Mouse (Mus musculus) neural tube, embryonic 11.5 days (tissue): Measurements from ENCODE around the gene Adarb2. TPM values are rescaled to one million over a fixed set of nuclear protein-coding genes. Genes with fewer than 3 reads are reported as not detected.

ENCODE experiments used
- ATAC-seq: fragments of 200-750 bp; cut with Nextera tagmentation; 2 replicates; pipeline ENCODE4 v1.8.0; 2017; ENCODE audit warnings: moderate number of reproducible peaks, mild to moderate bottlenecking, moderate TSS enrichment, moderate library complexity; ENCODE audit not compliant: insufficient read depth, low FRiP score, low TSS enrichment
- DNase-seq: peaks from one replicate; pipeline ENCODE4 v3.0.0-alpha.2; 2015; ENCODE audit warnings: low spot score
- H3K27ac ChIP-seq: fragments of 300-500 bp; sonication (generic); 2 replicates; pipeline ENCODE4 v1.5.1; 2014; ENCODE audit warnings: low read depth, mild to moderate bottlenecking, low read length
- H3K27me3 ChIP-seq: fragments of 300-500 bp; sonication (generic); 2 replicates; pipeline ENCODE4 v1.6.1; 2014; ENCODE audit warnings: mild to moderate bottlenecking, low read length, mixed read lengths; ENCODE audit not compliant: control insufficient read depth, insufficient read depth
- H3K36me3 ChIP-seq: fragments of 300-500 bp; sonication (generic); 2 replicates; pipeline ENCODE4 v1.6.1; 2014; ENCODE audit warnings: mild to moderate bottlenecking, low read length, moderate library complexity, mixed read lengths; ENCODE audit not compliant: control insufficient read depth, insufficient read depth
- H3K4me1 ChIP-seq: fragments of 300-500 bp; sonication (generic); 2 replicates; pipeline ENCODE4 v1.6.1; 2014; ENCODE audit warnings: low read length, mixed read lengths; ENCODE audit not compliant: control insufficient read depth, insufficient read depth
- H3K4me2 ChIP-seq: fragments of 300-500 bp; sonication (generic); 2 replicates; pipeline ENCODE4 v1.6.1; 2014; ENCODE audit warnings: low read depth, mild to moderate bottlenecking, moderate library complexity
- H3K4me3 ChIP-seq: fragments of 300-500 bp; sonication (generic); 2 replicates; pipeline ENCODE4 v1.5.1; 2014; ENCODE audit warnings: low read depth, low read length
- H3K9ac ChIP-seq: fragments of 300-500 bp; sonication (generic); 2 replicates; pipeline ENCODE4 v1.6.1; 2014; ENCODE audit warnings: mild to moderate bottlenecking, low read length
- H3K9me3 ChIP-seq: fragments of 300-500 bp; sonication (generic); 2 replicates; pipeline ENCODE4 v1.6.1; 2016; ENCODE audit warnings: low read length; ENCODE audit not compliant: control insufficient read depth
- WGBS: fragments of 180-500 bp; shearing (Covaris S2); extraction: QIAGEN DNeasy Blood & Tissue Kit; methylation state at CpG from one replicate; pipeline ENCODE4 v1.1.7; 2014; 5-methylcytosine and 5-hydroxymethylcytosine counted together
- polyA plus RNA-seq: library from polyadenylated mRNA; unstranded; fragments of >200 nt; fragmentation: Nextera tagmentation; extraction: Ambion mirVana; gene quantifications from 2 replicates; pipeline ENCODE4 v1.2.1, GENCODE M21; 2014

The Adarb2 gene
- polyA plus RNA-seq, 1 experiment from 2014 or later: 5.0 TPM

- Histone ChIP-seq H3K9me3 (no peaks in the 10 kb centered on the region), H3K4me3 (no peak overlapping the region), H3K4me1 (no peaks in the 10 kb centered on the region), H3K9ac (no peak overlapping the region), H3K4me2 (no peak overlapping the region), H3K27ac (no peak overlapping the region), H3K36me3 (no peaks in the 10 kb centered on the region), H3K27me3 (no peaks in the 10 kb centered on the region)
- DNase-seq (no peak), ATAC-seq (no peak)
- 81% methylated on average over 6 of the region's 6 CpGs for WGBS
Observed at GRCm38 (mm10) chr13:8406020-8406419, 203.4 kb downstream of the Adarb2 start.

GRCm38 (mm10) chr13:8410353-8411318, 208.0 kb downstream of the Adarb2 start:
- no peak overlapping the region for H3K27ac ChIP-seq
- WGBS: 71% methylated on average over 5 of the region's 5 CpGs
- no peak overlapping the region for H3K4me2 ChIP-seq
- no peaks in the 10 kb centered on the region for H3K9me3 ChIP-seq
- DNase-seq (peak; percentile 14), ATAC-seq (peak; percentile 79)
- no peaks in the 10 kb centered on the region for H3K36me3 ChIP-seq
- H3K27me3 ChIP-seq: no peaks in the 10 kb centered on the region
- H3K9ac ChIP-seq: no peak overlapping the region
- H3K4me1 ChIP-seq: no peaks in the 10 kb centered on the region
- H3K4me3 ChIP-seq: no peak overlapping the region

- ATAC-seq (no peak), DNase-seq (no peak)
- WGBS: 88% methylated on average over 15 of the region's 15 CpGs
- H3K4me3 ChIP-seq: no peak overlapping the region
- H3K27ac ChIP-seq: no peak overlapping the region
- no peaks in the 10 kb centered on the region for H3K4me1 ChIP-seq
- no peaks in the 10 kb centered on the region for H3K27me3 ChIP-seq
- H3K9ac ChIP-seq: no peak overlapping the region
- no peak overlapping the region for H3K4me2 ChIP-seq
- no peaks in the 10 kb centered on the region for H3K36me3 ChIP-seq
- H3K9me3 ChIP-seq: no peaks in the 10 kb centered on the region
Observed at GRCm38 (mm10) chr13:8424019-8424719, 221.5 kb downstream of the Adarb2 start.

GRCm38 (mm10) chr13:8439188-8439835, 236.6 kb downstream of the Adarb2 start:
- H3K9me3 ChIP-seq: no peaks in the 10 kb centered on the region

GRCm38 (mm10) chr13:8445415-8445814, 242.7 kb downstream of the Adarb2 start:
- 82% methylated on average over 2 of the region's 2 CpGs for WGBS
- Histone ChIP-seq H3K9ac (no peak overlapping the region), H3K4me1 (no peaks in the 10 kb centered on the region), H3K4me3 (no peak overlapping the region), H3K27ac (no peak overlapping the region), H3K4me2 (no peak overlapping the region), H3K36me3 (no peaks in the 10 kb centered on the region), H3K9me3 (no peaks in the 10 kb centered on the region), H3K27me3 (no peaks in the 10 kb centered on the region)
- DNase-seq (no peak), ATAC-seq (no peak)

More at GRCm38 (mm10) chr13:8439188-8439835, 236.6 kb downstream of the Adarb2 start:
- no peak for ATAC-seq
- Histone ChIP-seq H3K9ac (no peak overlapping the region), H3K4me3 (no peak overlapping the region), H3K4me2 (no peak overlapping the region), H3K36me3 (no peaks in the 10 kb centered on the region), H3K27ac (no peak overlapping the region), H3K4me1 (no peaks in the 10 kb centered on the region), H3K27me3 (no peaks in the 10 kb centered on the region)
- WGBS: 96% methylated on average over 4 of the region's 4 CpGs
- no peak for DNase-seq

- Histone ChIP-seq H3K9me3 (no peaks in the 10 kb centered on the region), H3K27me3 (no peaks in the 10 kb centered on the region), H3K4me2 (no peak overlapping the region), H3K4me3 (no peak overlapping the region), H3K9ac (no peak overlapping the region), H3K27ac (no peak overlapping the region), H3K36me3 (no peaks in the 10 kb centered on the region), H3K4me1 (no peaks in the 10 kb centered on the region)
- WGBS: 49% methylated on average over 8 of the region's 8 CpGs
- no peak for DNase-seq
- no peak for ATAC-seq
Observed at GRCm38 (mm10) chr13:8448192-8448879, 245.7 kb downstream of the Adarb2 start.

- WGBS: 72% methylated on average over 4 of the region's 4 CpGs
- no peak overlapping the region for H3K4me3 ChIP-seq
- H3K4me1 ChIP-seq: no peaks in the 10 kb centered on the region
- H3K36me3 ChIP-seq: no peaks in the 10 kb centered on the region
- no peaks in the 10 kb centered on the region for H3K27me3 ChIP-seq
- no peak overlapping the region for H3K9ac ChIP-seq
- DNase-seq (no peak), ATAC-seq (no peak)
- H3K9me3 ChIP-seq: no peaks in the 10 kb centered on the region
- H3K27ac ChIP-seq: no peak overlapping the region
- no peak overlapping the region for H3K4me2 ChIP-seq
Observed at GRCm38 (mm10) chr13:8451581-8451980, 248.9 kb downstream of the Adarb2 start.

GRCm38 (mm10) chr13:8456886-8457285, 254.2 kb downstream of the Adarb2 start:
- Histone ChIP-seq H3K4me3 (no peak overlapping the region), H3K9ac (no peak overlapping the region), H3K27me3 (no peaks in the 10 kb centered on the region), H3K4me2 (no peak overlapping the region), H3K9me3 (no peaks in the 10 kb centered on the region), H3K27ac (no peak overlapping the region), H3K4me1 (no peaks in the 10 kb centered on the region), H3K36me3 (no peaks in the 10 kb centered on the region)
- WGBS: 85% methylated on average over 3 of the region's 3 CpGs
- ATAC-seq: no peak
- DNase-seq: no peak
